Mouse (Mus musculus): ENCODE measurements around the gene Wnt1. TPM values are rescaled to one million over a fixed set of nuclear protein-coding genes. Genes with fewer than 3 reads are reported as not detected.
"Not testable (repeated sequence)": the region's sequence is repeated elsewhere in the genome, so short reads cannot be mapped to it uniquely, and the experiment has no call there.

Gene Wnt1
- polyA plus RNA-seq (2014; fragmentation: Nextera tagmentation; extraction: Ambion mirVana) = not detected in 2 replicates

- no peak within 1 kb of the TSS for H3K9ac ChIP-seq (ENCODE audit: low read depth, low read length)
- peak; percentile 64 for DNase-seq (ENCODE audit: low spot score)
- H3K36me3 ChIP-seq (ENCODE audit: control insufficient read depth, insufficient read depth, low read length) = no peaks in the 10 kb centered on the region
- peaks cover 93% of the 10 kb centered on the region for H3K27me3 ChIP-seq (replicated peaks; ENCODE audit: control insufficient read depth, insufficient read depth, low read length)
- peak within 1 kb of the TSS; percentile 25; the same call in 1 of the 2 replicates for H3K4me3 ChIP-seq (ENCODE audit: low read depth, low read length)
- ATAC-seq (replicated peaks; ENCODE audit: low FRiP score) = no peak; the same call in 1 of the 2 replicates
- H3K9me3 ChIP-seq (ENCODE audit: control insufficient read depth, low read length) = no peaks in the 10 kb centered on the region
- H3K4me1 ChIP-seq (replicated peaks; ENCODE audit: control insufficient read depth, insufficient read depth, low read length) = peaks cover 11% of the 10 kb centered on the region
- peak within 1 kb of the TSS; percentile 3; the same call in 1 of the 2 replicates for H3K4me2 ChIP-seq
- H3K27ac ChIP-seq (ENCODE audit: low read depth, low read length) = no peak within 1 kb of the TSS
- WGBS = 6% methylated on average over 50 of the region's 51 CpGs
Measured at GRCm38 (mm10) chr15:98789661-98790535, at the start of gene Wnt1. Gene Wnt1 (plus strand): TSS chr15:98789857.

GRCm38 (mm10) chr15:98740219-98740618, 49.4 kb upstream of the Wnt1 start:
- 87% methylated on average over 8 of the region's 8 CpGs for WGBS
- H3K36me3 ChIP-seq (ENCODE audit: control insufficient read depth, insufficient read depth, low read length) = peaks cover 32% of the 10 kb centered on the region; the same call in 1 of the 2 replicates
- no peak overlapping the region for H3K27ac ChIP-seq (ENCODE audit: low read depth, low read length)
- ATAC-seq (replicated peaks; ENCODE audit: low FRiP score) = no peak
- H3K9ac ChIP-seq (ENCODE audit: low read depth, low read length) = no peak overlapping the region
- no peaks in the 10 kb centered on the region for H3K27me3 ChIP-seq (replicated peaks; ENCODE audit: control insufficient read depth, insufficient read depth, low read length)
- no peak overlapping the region for H3K4me2 ChIP-seq
- DNase-seq (ENCODE audit: low spot score) = no peak
- no peak overlapping the region for H3K4me3 ChIP-seq (ENCODE audit: low read depth, low read length)
- H3K9me3 ChIP-seq (ENCODE audit: control insufficient read depth, low read length) = no peaks in the 10 kb centered on the region
- H3K4me1 ChIP-seq (replicated peaks; ENCODE audit: control insufficient read depth, insufficient read depth, low read length) = no peaks in the 10 kb centered on the region

DNA sequence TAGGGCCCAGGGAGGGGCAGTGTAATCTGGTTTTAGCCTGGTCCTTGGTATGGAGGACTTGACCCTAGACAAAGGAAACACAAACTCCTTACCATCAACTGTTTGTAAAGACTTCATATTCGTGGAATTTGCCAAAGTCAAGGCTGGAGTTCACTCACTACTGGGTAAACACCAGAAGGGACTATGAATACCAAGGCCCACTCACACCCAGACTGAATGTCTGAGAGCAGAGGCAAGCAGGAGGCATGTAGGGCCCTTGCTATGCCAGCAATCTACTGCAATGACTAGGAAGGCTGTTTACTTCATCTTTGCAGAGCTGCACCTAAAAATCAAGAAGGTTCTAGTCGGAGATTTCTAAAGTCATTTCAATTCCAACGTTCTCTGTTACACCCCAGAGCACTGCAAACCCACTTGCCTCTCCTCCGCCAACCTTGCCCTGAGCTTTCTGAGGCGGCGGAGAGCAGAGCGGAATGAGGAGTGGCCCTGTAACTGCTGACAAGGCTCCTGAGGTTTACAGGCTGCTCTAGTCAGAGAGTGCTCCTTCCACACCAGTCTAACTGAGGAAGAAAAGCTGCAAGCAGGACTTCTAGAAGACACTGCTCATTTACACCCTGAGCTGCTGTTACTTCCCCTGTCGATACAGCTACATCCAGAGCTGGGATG, 46.8 kb upstream of the Wnt1 start:
- Histone ChIP-seq H3K4me2 (no peak overlapping the region), H3K9me3 (ENCODE audit: control insufficient read depth, low read length) (no peaks in the 10 kb centered on the region), H3K4me3 (ENCODE audit: low read depth, low read length) (no peak overlapping the region), H3K27me3 (replicated peaks; ENCODE audit: control insufficient read depth, insufficient read depth, low read length) (no peaks in the 10 kb centered on the region), H3K9ac (ENCODE audit: low read depth, low read length) (no peak overlapping the region), H3K36me3 (ENCODE audit: control insufficient read depth, insufficient read depth, low read length) (peaks cover 23% of the 10 kb centered on the region; the same call in 1 of the 2 replicates), H3K4me1 (replicated peaks; ENCODE audit: control insufficient read depth, insufficient read depth, low read length) (no peaks in the 10 kb centered on the region), H3K27ac (ENCODE audit: low read depth, low read length) (no peak overlapping the region)
- DNase-seq (ENCODE audit: low spot score) = no peak
- ATAC-seq (replicated peaks; ENCODE audit: low FRiP score) = no peak
- 82% methylated on average over 8 of the region's 8 CpGs for WGBS

DNA sequence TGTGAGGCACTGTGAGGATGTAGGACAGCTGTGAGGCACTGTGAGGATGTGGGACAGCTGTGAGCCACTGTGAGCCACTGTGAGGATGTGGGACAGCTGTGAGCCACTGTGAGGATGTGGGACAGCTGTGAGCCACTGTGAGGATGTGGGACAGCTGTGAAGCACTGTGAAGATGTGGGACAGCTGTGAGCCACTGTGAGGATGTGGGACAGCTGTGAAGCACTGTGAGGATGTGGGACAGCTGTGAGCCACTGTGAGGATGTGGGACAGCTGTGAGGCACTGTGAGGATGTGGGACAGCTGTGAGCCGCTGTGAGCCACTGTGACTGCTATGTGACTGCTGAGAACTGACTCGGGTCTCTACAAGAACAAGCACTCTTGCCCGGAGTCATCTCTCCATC, 45.8 kb upstream of the Wnt1 start:
- H3K36me3 ChIP-seq (ENCODE audit: control insufficient read depth, insufficient read depth, low read length) = peaks cover 20% of the 10 kb centered on the region; the same call in 1 of the 2 replicates
- H3K9me3 ChIP-seq (ENCODE audit: control insufficient read depth, low read length); H3K4me3 ChIP-seq (ENCODE audit: low read depth, low read length); H3K27ac ChIP-seq (ENCODE audit: low read depth, low read length); H3K27me3 ChIP-seq (replicated peaks; ENCODE audit: control insufficient read depth, insufficient read depth, low read length); H3K9ac ChIP-seq (ENCODE audit: low read depth, low read length); H3K4me1 ChIP-seq (replicated peaks; ENCODE audit: control insufficient read depth, insufficient read depth, low read length); H3K4me2 ChIP-seq; ATAC-seq (replicated peaks; ENCODE audit: low FRiP score); DNase-seq (ENCODE audit: low spot score): not testable (repeated sequence)
- 79% methylated on average over 3 of the region's 3 CpGs for WGBS

DNA sequence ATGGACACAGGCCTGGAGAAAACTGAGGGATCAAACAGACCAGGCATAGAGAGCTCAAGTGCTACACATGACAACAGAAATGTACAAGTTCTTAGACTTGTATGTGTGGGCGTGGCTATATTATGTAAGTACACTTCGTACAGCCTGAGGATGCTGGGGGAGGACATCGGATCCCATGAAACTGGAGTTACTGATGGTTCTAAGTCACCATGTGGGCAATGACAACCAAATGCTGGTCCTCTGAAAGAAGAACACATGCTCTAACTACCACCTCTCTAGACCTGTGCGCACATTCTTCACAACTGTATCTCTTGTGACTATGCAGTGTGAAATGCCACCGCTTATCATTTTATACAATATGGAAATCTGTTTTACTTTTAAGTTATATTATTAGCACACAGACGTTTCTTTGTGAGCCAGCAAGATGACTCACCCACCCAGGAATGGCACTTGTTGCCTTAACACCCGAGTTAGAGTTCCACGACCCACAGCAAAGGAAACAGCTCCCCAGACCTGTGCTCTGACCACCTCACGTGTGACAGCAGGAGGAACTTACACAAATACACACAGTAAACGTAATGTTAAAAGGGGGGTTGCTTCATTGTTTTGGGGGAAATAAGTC, 43.2 kb upstream of the Wnt1 start:
- Histone ChIP-seq H3K36me3 (ENCODE audit: control insufficient read depth, insufficient read depth, low read length) (peaks cover 11% of the 10 kb centered on the region; the same call in 1 of the 2 replicates), H3K4me3 (ENCODE audit: low read depth, low read length) (no peak overlapping the region), H3K9ac (ENCODE audit: low read depth, low read length) (no peak overlapping the region), H3K27me3 (replicated peaks; ENCODE audit: control insufficient read depth, insufficient read depth, low read length) (no peaks in the 10 kb centered on the region), H3K4me2 (no peak overlapping the region), H3K27ac (ENCODE audit: low read depth, low read length) (no peak overlapping the region), H3K4me1 (replicated peaks; ENCODE audit: control insufficient read depth, insufficient read depth, low read length) (no peaks in the 10 kb centered on the region), H3K9me3 (ENCODE audit: control insufficient read depth, low read length) (no peaks in the 10 kb centered on the region)
- 85% methylated on average over 10 of the region's 10 CpGs for WGBS
- DNase-seq (ENCODE audit: low spot score) (no peak), ATAC-seq (replicated peaks; ENCODE audit: low FRiP score) (no peak)

- 79% methylated on average over 6 of the region's 6 CpGs for WGBS
- Histone ChIP-seq H3K4me3 (ENCODE audit: low read depth, low read length) (no peak overlapping the region), H3K27me3 (replicated peaks; ENCODE audit: control insufficient read depth, insufficient read depth, low read length) (no peaks in the 10 kb centered on the region), H3K27ac (ENCODE audit: low read depth, low read length) (no peak overlapping the region), H3K4me2 (no peak overlapping the region), H3K4me1 (replicated peaks; ENCODE audit: control insufficient read depth, insufficient read depth, low read length) (no peaks in the 10 kb centered on the region), H3K9me3 (ENCODE audit: control insufficient read depth, low read length) (no peaks in the 10 kb centered on the region), H3K9ac (ENCODE audit: low read depth, low read length) (no peak overlapping the region), H3K36me3 (ENCODE audit: control insufficient read depth, insufficient read depth, low read length) (peaks cover 8% of the 10 kb centered on the region; the same call in 1 of the 2 replicates)
- ATAC-seq (replicated peaks; ENCODE audit: low FRiP score) (no peak), DNase-seq (ENCODE audit: low spot score) (no peak)
Measured at GRCm38 (mm10) chr15:98747296-98747695, 42.4 kb upstream of the Wnt1 start.

GRCm38 (mm10) chr15:98749093-98749492, 40.6 kb upstream of the Wnt1 start:
- DNase-seq (ENCODE audit: low spot score) = no peak
- no peak for ATAC-seq (replicated peaks; ENCODE audit: low FRiP score)
- H3K27ac ChIP-seq (ENCODE audit: low read depth, low read length) = no peak overlapping the region
- no peaks in the 10 kb centered on the region for H3K27me3 ChIP-seq (replicated peaks; ENCODE audit: control insufficient read depth, insufficient read depth, low read length)
- H3K36me3 ChIP-seq (ENCODE audit: control insufficient read depth, insufficient read depth, low read length) = 0 out of 2 replicates have a peak, but pooled peaks cover 6% of the 10 kb centered on the region
- H3K4me3 ChIP-seq (ENCODE audit: low read depth, low read length) = no peak overlapping the region
- 91% methylated on average over 2 of the region's 2 CpGs for WGBS
- no peak overlapping the region for H3K9ac ChIP-seq (ENCODE audit: low read depth, low read length)
- no peaks in the 10 kb centered on the region for H3K9me3 ChIP-seq (ENCODE audit: control insufficient read depth, low read length)
- H3K4me1 ChIP-seq (replicated peaks; ENCODE audit: control insufficient read depth, insufficient read depth, low read length) = peaks cover 8% of the 10 kb centered on the region; the same call in 1 of the 2 replicates
- H3K4me2 ChIP-seq = no peak overlapping the region

- Histone ChIP-seq H3K27ac (ENCODE audit: low read depth, low read length) (no peak overlapping the region), H3K27me3 (replicated peaks; ENCODE audit: control insufficient read depth, insufficient read depth, low read length) (no peaks in the 10 kb centered on the region), H3K9ac (ENCODE audit: low read depth, low read length) (no peak overlapping the region), H3K4me3 (ENCODE audit: low read depth, low read length) (no peak overlapping the region), H3K9me3 (ENCODE audit: control insufficient read depth, low read length) (no peaks in the 10 kb centered on the region), H3K36me3 (ENCODE audit: control insufficient read depth, insufficient read depth, low read length) (peaks cover 6% of the 10 kb centered on the region; the same call in 1 of the 2 replicates), H3K4me1 (replicated peaks; ENCODE audit: control insufficient read depth, insufficient read depth, low read length) (peaks cover 8% of the 10 kb centered on the region; the same call in 1 of the 2 replicates), H3K4me2 (no peak overlapping the region)
- WGBS = 63% methylated on average over 8 of the region's 8 CpGs
- peak; percentile 85 for ATAC-seq (replicated peaks; ENCODE audit: low FRiP score)
- DNase-seq (ENCODE audit: low spot score) = no peak
Measured at GRCm38 (mm10) chr15:98753021-98753423, 36.6 kb upstream of the Wnt1 start.

All from liver, embryonic 11.5 days (tissue).